Mouse (Mus musculus): ENCODE measurements around the gene Gstp1. TPM values are rescaled to one million over a fixed set of nuclear protein-coding genes. Genes with fewer than 3 reads are reported as not detected.

Gene Gstp1
- polyA plus RNA-seq, 1 experiment from 2014 or later = 810 TPM

- H3K4me2 ChIP-seq (ENCODE audit: low read length) = no peak overlapping the region
- peaks cover 41% of the 10 kb centered on the region for H3K36me3 ChIP-seq (ENCODE audit: control insufficient read depth, insufficient read depth, low read length)
- H3K4me3 ChIP-seq (ENCODE audit: low read depth, low read length) = no peak overlapping the region
- H3K9me3 ChIP-seq (ENCODE audit: control insufficient read depth, low read length) = no peaks in the 10 kb centered on the region
- peaks cover 16% of the 10 kb centered on the region for H3K4me1 ChIP-seq (replicated peaks; ENCODE audit: control insufficient read depth, insufficient read depth, low read length)
- DNase-seq (ENCODE audit: low spot score) = no peak
- H3K27me3 ChIP-seq (replicated peaks; ENCODE audit: control insufficient read depth, insufficient read depth, low read length) = no peaks in the 10 kb centered on the region
- H3K27ac ChIP-seq (ENCODE audit: low read depth) = no peak overlapping the region
- 86% methylated on average over 15 of the region's 15 CpGs for WGBS
- no peak overlapping the region for H3K9ac ChIP-seq (ENCODE audit: low read length)
- ATAC-seq (replicated peaks; ENCODE audit: low FRiP score, low TSS enrichment, low read depth) = no peak
Observed at GRCm38 (mm10) chr19:4004331-4004730, 33.5 kb downstream of the Gstp1 start.

- peaks cover 16% of the 10 kb centered on the region for H3K4me1 ChIP-seq (replicated peaks; ENCODE audit: control insufficient read depth, insufficient read depth, low read length)
- H3K27me3 ChIP-seq (replicated peaks; ENCODE audit: control insufficient read depth, insufficient read depth, low read length) = no peaks in the 10 kb centered on the region
- H3K4me2 ChIP-seq (ENCODE audit: low read length) = no peak overlapping the region
- H3K9ac ChIP-seq (ENCODE audit: low read length) = no peak overlapping the region
- no peak for DNase-seq (ENCODE audit: low spot score)
- H3K9me3 ChIP-seq (ENCODE audit: control insufficient read depth, low read length) = no peaks in the 10 kb centered on the region
- 69% methylated on average over 12 of the region's 12 CpGs for WGBS
- no peak overlapping the region for H3K27ac ChIP-seq (ENCODE audit: low read depth)
- no peak overlapping the region for H3K4me3 ChIP-seq (ENCODE audit: low read depth, low read length)
- no peak for ATAC-seq (replicated peaks; ENCODE audit: low FRiP score, low TSS enrichment, low read depth)
- peaks cover 35% of the 10 kb centered on the region for H3K36me3 ChIP-seq (ENCODE audit: control insufficient read depth, insufficient read depth, low read length)
Observed at GRCm38 (mm10) chr19:4003641-4004040, 34.1 kb downstream of the Gstp1 start.

GRCm38 (mm10) chr19:4003112-4003511, 34.7 kb downstream of the Gstp1 start, which contains the start of gene Doc2g:
Gene Doc2g, plus strand, starts transcription at chr19:4003313.
- Histone ChIP-seq H3K4me3 (ENCODE audit: low read depth, low read length) (no peak within 1 kb of the TSS), H3K4me1 (replicated peaks; ENCODE audit: control insufficient read depth, insufficient read depth, low read length) (peaks cover 16% of the 10 kb centered on the region), H3K9ac (ENCODE audit: low read length) (no peak within 1 kb of the TSS), H3K27me3 (replicated peaks; ENCODE audit: control insufficient read depth, insufficient read depth, low read length) (no peaks in the 10 kb centered on the region), H3K4me2 (ENCODE audit: low read length) (no peak within 1 kb of the TSS), H3K9me3 (ENCODE audit: control insufficient read depth, low read length) (no peaks in the 10 kb centered on the region), H3K27ac (ENCODE audit: low read depth) (no peak within 1 kb of the TSS), H3K36me3 (ENCODE audit: control insufficient read depth, insufficient read depth, low read length) (peaks cover 30% of the 10 kb centered on the region)
- ATAC-seq (replicated peaks; ENCODE audit: low FRiP score, low TSS enrichment, low read depth) (no peak), DNase-seq (ENCODE audit: low spot score) (no peak)
- WGBS = 71% methylated on average over 1 of the region's 1 CpGs

GRCm38 (mm10) chr19:4001752-4002151, 36.0 kb downstream of the Gstp1 start:
- ATAC-seq (replicated peaks; ENCODE audit: low FRiP score, low TSS enrichment, low read depth) (no peak), DNase-seq (ENCODE audit: low spot score) (no peak)
- H3K4me3 ChIP-seq (ENCODE audit: low read depth, low read length) = no peak overlapping the region
- H3K4me1 ChIP-seq (replicated peaks; ENCODE audit: control insufficient read depth, insufficient read depth, low read length) = peaks cover 16% of the 10 kb centered on the region
- H3K9me3 ChIP-seq (ENCODE audit: control insufficient read depth, low read length) = no peaks in the 10 kb centered on the region
- H3K27ac ChIP-seq (ENCODE audit: low read depth) = no peak overlapping the region
- peaks cover 16% of the 10 kb centered on the region for H3K36me3 ChIP-seq (ENCODE audit: control insufficient read depth, insufficient read depth, low read length)
- H3K27me3 ChIP-seq (replicated peaks; ENCODE audit: control insufficient read depth, insufficient read depth, low read length) = no peaks in the 10 kb centered on the region
- 80% methylated on average over 5 of the region's 5 CpGs for WGBS
- H3K9ac ChIP-seq (ENCODE audit: low read length) = no peak overlapping the region
- H3K4me2 ChIP-seq (ENCODE audit: low read length) = peak overlapping the region; percentile 87; the same call in 1 of the 2 replicates

GRCm38 (mm10) chr19:4000949-4001525, 36.7 kb downstream of the Gstp1 start:
- peak overlapping the region; percentile 87 for H3K4me2 ChIP-seq (ENCODE audit: low read length)
- H3K36me3 ChIP-seq (ENCODE audit: control insufficient read depth, insufficient read depth, low read length) = peaks cover 9% of the 10 kb centered on the region
- H3K27me3 ChIP-seq (replicated peaks; ENCODE audit: control insufficient read depth, insufficient read depth, low read length) = no peaks in the 10 kb centered on the region
- 15% methylated on average over 17 of the region's 17 CpGs for WGBS
- peak overlapping the region; percentile 59 for H3K4me3 ChIP-seq (ENCODE audit: low read depth, low read length)
- peak overlapping the region; percentile 97 for H3K27ac ChIP-seq (ENCODE audit: low read depth)
- H3K9me3 ChIP-seq (ENCODE audit: control insufficient read depth, low read length) = no peaks in the 10 kb centered on the region
- peaks cover 16% of the 10 kb centered on the region for H3K4me1 ChIP-seq (replicated peaks; ENCODE audit: control insufficient read depth, insufficient read depth, low read length)
- DNase-seq (ENCODE audit: low spot score) (no peak), ATAC-seq (replicated peaks; ENCODE audit: low FRiP score, low TSS enrichment, low read depth) (0 out of 2 replicates have a peak, but pooled peaks have one; percentile 5)
- H3K9ac ChIP-seq (ENCODE audit: low read length) = peak overlapping the region; percentile 64

- Histone ChIP-seq H3K4me2 (ENCODE audit: low read length) (peak within 1 kb of the TSS; percentile 87), H3K4me3 (ENCODE audit: low read depth, low read length) (peak within 1 kb of the TSS; percentile 59), H3K27ac (ENCODE audit: low read depth) (peak within 1 kb of the TSS; percentile 97), H3K27me3 (replicated peaks; ENCODE audit: control insufficient read depth, insufficient read depth, low read length) (no peaks in the 10 kb centered on the region), H3K9ac (ENCODE audit: low read length) (peak within 1 kb of the TSS; percentile 64), H3K36me3 (ENCODE audit: control insufficient read depth, insufficient read depth, low read length) (peaks cover 2% of the 10 kb centered on the region; the same call in 1 of the 2 replicates), H3K4me1 (replicated peaks; ENCODE audit: control insufficient read depth, insufficient read depth, low read length) (peaks cover 16% of the 10 kb centered on the region), H3K9me3 (ENCODE audit: control insufficient read depth, low read length) (no peaks in the 10 kb centered on the region)
- DNase-seq (ENCODE audit: low spot score) (peak; percentile 99), ATAC-seq (replicated peaks; ENCODE audit: low FRiP score, low TSS enrichment, low read depth) (peak; percentile 89)
- WGBS = under 1% methylated on average over 64 of the region's 64 CpGs
Observed at GRCm38 (mm10) chr19:4000119-4000900, 37.5 kb downstream of the Gstp1 start, which contains the start of the genes Nudt8 and Gm49405. Gene Nudt8, plus strand, starts transcription at chr19:4000580. Gene Gm49405, plus strand, starts transcription at chr19:4000626.

- Histone ChIP-seq H3K9ac (ENCODE audit: low read length) (peak overlapping the region; percentile 39), H3K4me3 (ENCODE audit: low read depth, low read length) (peak overlapping the region; percentile 59), H3K9me3 (ENCODE audit: control insufficient read depth, low read length) (no peaks in the 10 kb centered on the region), H3K27ac (ENCODE audit: low read depth) (no peak overlapping the region; the same call in 1 of the 2 replicates), H3K27me3 (replicated peaks; ENCODE audit: control insufficient read depth, insufficient read depth, low read length) (no peaks in the 10 kb centered on the region), H3K4me2 (ENCODE audit: low read length) (peak overlapping the region; percentile 87), H3K4me1 (replicated peaks; ENCODE audit: control insufficient read depth, insufficient read depth, low read length) (peaks cover 16% of the 10 kb centered on the region), H3K36me3 (ENCODE audit: control insufficient read depth, insufficient read depth, low read length) (no peaks in the 10 kb centered on the region)
- DNase-seq (ENCODE audit: low spot score) = no peak
- 83% methylated on average over 9 of the region's 9 CpGs for WGBS
- no peak for ATAC-seq (replicated peaks; ENCODE audit: low FRiP score, low TSS enrichment, low read depth)
Observed at GRCm38 (mm10) chr19:3999121-3999730, 38.6 kb downstream of the Gstp1 start.

GRCm38 (mm10) chr19:3998335-3998734, 39.5 kb downstream of the Gstp1 start:
- ATAC-seq (replicated peaks; ENCODE audit: low FRiP score, low TSS enrichment, low read depth) (no peak), DNase-seq (ENCODE audit: low spot score) (no peak)
- no peak overlapping the region for H3K4me3 ChIP-seq (ENCODE audit: low read depth, low read length)
- WGBS = 77% methylated on average over 8 of the region's 8 CpGs
- no peak overlapping the region for H3K9ac ChIP-seq (ENCODE audit: low read length)
- H3K4me2 ChIP-seq (ENCODE audit: low read length) = no peak overlapping the region
- no peaks in the 10 kb centered on the region for H3K27me3 ChIP-seq (replicated peaks; ENCODE audit: control insufficient read depth, insufficient read depth, low read length)
- H3K9me3 ChIP-seq (ENCODE audit: control insufficient read depth, low read length) = no peaks in the 10 kb centered on the region
- H3K36me3 ChIP-seq (ENCODE audit: control insufficient read depth, insufficient read depth, low read length) = no peaks in the 10 kb centered on the region
- peaks cover 16% of the 10 kb centered on the region for H3K4me1 ChIP-seq (replicated peaks; ENCODE audit: control insufficient read depth, insufficient read depth, low read length)
- H3K27ac ChIP-seq (ENCODE audit: low read depth) = no peak overlapping the region
